Mouse (Mus musculus) spleen, adult 2 months (tissue): Measurements from ENCODE around the gene Crip3.

ENCODE experiments used
- CTCF ChIP-seq: fragments of 200-500 bp; IDR thresholded peaks from 2 replicates; pipeline ENCODE4 v1.5.1; 2011; ENCODE audit warnings: mild to moderate bottlenecking, inconsistent platforms; ENCODE audit not compliant: insufficient read depth, insufficient read length, insufficient replicate concordance; ENCODE audit errors: extremely low read depth
- POLR2A ChIP-seq: fragments of 200-500 bp; IDR thresholded peaks from 2 replicates; pipeline ENCODE4 v1.6.1; 2011; ENCODE audit warnings: low read depth, low read length, inconsistent platforms

GRCm38 (mm10) chr17:46477286-46477685 is 48.6 kb downstream of the Crip3 start:
- TF ChIP-seq CTCF (no peak), POLR2A (no peak)
